Comparison of ENCODE assay signal across 26 mouse cellular contexts in the genomic region with DNA sequence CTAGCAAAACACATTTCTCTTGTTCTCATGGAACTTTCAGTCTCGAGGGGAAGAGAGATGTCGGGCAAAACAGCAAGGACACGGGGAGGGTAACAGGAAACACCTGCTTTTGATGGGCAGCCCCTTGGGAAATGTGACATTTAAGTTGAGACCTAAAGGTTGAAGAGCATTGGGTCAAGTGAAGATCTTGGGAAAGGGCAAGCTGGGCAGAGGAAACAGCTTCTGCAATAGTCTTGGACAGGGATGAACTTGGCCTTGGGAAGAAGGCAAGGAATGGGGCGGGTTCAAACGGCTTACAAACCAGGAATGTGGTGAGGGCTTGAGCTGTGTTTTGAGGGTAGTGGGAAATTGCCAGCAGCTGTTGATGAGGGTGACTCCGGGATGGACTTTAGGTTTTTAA.
DNase-seq lines count a peak whose midpoint lies in the region; ATAC-seq lines count a peak whose summit lies in the region.
"Had no signal": no experiment of that assay in that cellular context is flagged by ENCODE, and none has a peak within 500 bp of the region (broad histone marks: within the 10 kb centered on the region; RNA-seq: fewer than 3 reads in every experiment).

No protein-coding gene starts in this region.

- no peak overlapping the region for H3K27ac ChIP-seq in kidney, embryonic 15.5 days
- H3K27ac ChIP-seq: embryonic facial prominence, embryonic 12.5 days; embryonic facial prominence, embryonic 15.5 days; gastrocnemius, adult 2 months; hindbrain, embryonic 10.5 days; hindbrain, embryonic 13.5 days had no signal

- H3K4me2 ChIP-seq in kidney, embryonic 15.5 days: no peak overlapping the region
- H3K4me2 ChIP-seq: embryonic facial prominence, embryonic 12.5 days; embryonic facial prominence, embryonic 15.5 days; heart, embryonic 11.5 days; hindbrain, embryonic 13.5 days had no signal

- H3K9me3 ChIP-seq in kidney, embryonic 15.5 days (replicated peaks): no peaks in the 10 kb centered on the region
- H3K9me3 ChIP-seq: embryonic facial prominence, embryonic 12.5 days; embryonic facial prominence, embryonic 15.5 days; G1E; hindbrain, embryonic 10.5 days; hindbrain, embryonic 13.5 days had no signal

- ATAC-seq in kidney, embryonic 15.5 days (replicated peaks; ENCODE audit: low FRiP score): no peak
- ATAC-seq: forebrain, embryonic 14.5 days; forebrain, postnatal 0 days; hindbrain, embryonic 16.5 days; Patski had no signal

- DNase-seq in adrenal gland, adult 2 months: peak; percentile 31
- no peak for DNase-seq in adrenal gland, postnatal 4 days (ENCODE audit: low spot score in 2 of 2)
- peak; percentile 33 for DNase-seq in kidney, adult 9 months
- DNase-seq in adipocyte (ENCODE audit: low spot score): peak; percentile 55
- DNase-seq in left cerebral cortex, postnatal 14 days (ENCODE audit: low spot score in 2 of 2): no peak
- no peak for DNase-seq in urinary bladder, postnatal 4 days (ENCODE audit: low spot score in 2 of 2)
- DNase-seq: adrenal gland, postnatal 10 days; cerebellum, adult 11 months; cerebellum, adult 2 months; cerebellum, adult 9-11 months; cerebellum, postnatal 25 days; forebrain, postnatal 0 days; gastrocnemius, adult 2 months; gastrocnemius, postnatal 14 days; heart, adult 11 months; heart, postnatal 36 days had no signal

- H3K4me3 ChIP-seq in kidney, embryonic 15.5 days (replicated peaks): no peak overlapping the region
- H3K4me3 ChIP-seq: embryonic facial prominence, embryonic 12.5 days; embryonic facial prominence, embryonic 15.5 days; gastrocnemius, adult 2 months; hindbrain, embryonic 10.5 days; hindbrain, embryonic 13.5 days had no signal

- H3K4me1 ChIP-seq in kidney, embryonic 15.5 days: peaks cover 46% of the 10 kb centered on the region

- intact Hi-C loops in left cerebral cortex, postnatal 14 days (cut with DNase I): no loop called here

- H3K9ac ChIP-seq in kidney, embryonic 15.5 days: no peak overlapping the region
- H3K9ac ChIP-seq: embryonic facial prominence, embryonic 12.5 days; embryonic facial prominence, embryonic 15.5 days; forebrain, postnatal 0 days; hindbrain, embryonic 13.5 days had no signal

- whole genome bisulfite sequencing in kidney, embryonic 15.5 days: 47% methylated on average over 6 of the region's 6 CpGs

- H3K36me3 ChIP-seq in kidney, embryonic 15.5 days: no peaks in the 10 kb centered on the region
- H3K36me3 ChIP-seq: embryonic facial prominence, embryonic 12.5 days; embryonic facial prominence, embryonic 15.5 days; G1E; hindbrain, embryonic 10.5 days; hindbrain, embryonic 13.5 days had no signal

- H3K27me3 ChIP-seq in kidney, embryonic 15.5 days: peaks cover 5% of the 10 kb centered on the region
- H3K27me3 ChIP-seq: embryonic facial prominence, embryonic 12.5 days; embryonic facial prominence, embryonic 15.5 days; hindbrain, embryonic 13.5 days; Patski had no signal

Comparison
In these comparisons a context has a peak if more than half of its experiments do, and no peak if none do; other contexts are left out.
1. DNase-seq: peak in adrenal gland, adult 2 months (single experiment), kidney, adult 9 months (single experiment) and adipocyte (single experiment); none in adrenal gland, postnatal 4 days (0 of 2), left cerebral cortex, postnatal 14 days (0 of 2) and urinary bladder, postnatal 4 days (0 of 2).